Mouse (Mus musculus) kidney, adult 2 months (tissue): ENCODE measurements at regions not wholly inside any gene's neighbourhood (a gene's known extent, or its start where the extent isn't known, plus 50 kb on each side); places are given as distances from the start of the nearest gene placed in this dataset.

Experiments used
- DNase-seq: peaks from one replicate; pipeline ENCODE4 v3.0.0; 2021
- H3K27ac ChIP-seq: fragments of 200-500 bp; 2 replicates; pipeline ENCODE4 v1.5.1; 2012; ENCODE audit warnings: low read depth, low read length, control low read depth, inconsistent platforms; ENCODE audit not compliant: insufficient read depth
- H3K27me3 ChIP-seq: fragments of 200-500 bp; replicated peaks from 2 replicates; pipeline ENCODE4 v1.6.1; 2012; ENCODE audit warnings: mild to moderate bottlenecking, moderate library complexity, low read length, inconsistent platforms; ENCODE audit not compliant: control insufficient read depth, insufficient read depth
- H3K36me3 ChIP-seq: fragments of 200-500 bp; 2 replicates; pipeline ENCODE4 v1.6.1; 2012; ENCODE audit warnings: mild to moderate bottlenecking, moderate library complexity, low read length, inconsistent platforms; ENCODE audit not compliant: control insufficient read depth, insufficient read depth
- H3K4me1 ChIP-seq: fragments of 200-500 bp; 2 replicates; pipeline ENCODE4 v1.6.1; 2011; ENCODE audit warnings: low read length; ENCODE audit not compliant: control insufficient read depth, insufficient read depth
- H3K4me3 ChIP-seq: fragments of 200-500 bp; 2 replicates; pipeline ENCODE4 v1.5.1; 2011; ENCODE audit warnings: mild to moderate bottlenecking, low read depth, low read length, control low read depth; ENCODE audit not compliant: insufficient read depth
- CTCF ChIP-seq: fragments of 200-500 bp; conservative IDR thresholded peaks from 2 replicates; pipeline ENCODE4 v1.5.1; 2011; ENCODE audit warnings: low read depth, mild to moderate bottlenecking, control low read depth, low read length, moderate library complexity, mixed read lengths; ENCODE audit not compliant: insufficient read depth, insufficient read length
- POLR2A ChIP-seq: fragments of 200-500 bp; IDR thresholded peaks from one replicate; pipeline ENCODE4 v1.6.1; 2011; ENCODE audit warnings: low read depth, low read length, control low read depth
- WGBS: fragments of 180-500 bp; shearing (Covaris S2); methylation state at CpG from one replicate; pipeline ENCODE4 v1.1.7; 2018; 5-methylcytosine and 5-hydroxymethylcytosine counted together

- no peak for TF ChIP-seq POLR2A
- no peak for DNase-seq
- WGBS, result 19% methylated on average over 5 of the region's 5 CpGs
- Histone ChIP-seq H3K27me3 (no peaks in the 10 kb centered on the region), H3K36me3 (no peaks in the 10 kb centered on the region), H3K27ac (no peak overlapping the region), H3K4me1 (no peaks in the 10 kb centered on the region), H3K4me3 (no peak overlapping the region)
Measured at GRCm38 (mm10) chr11:112501781-112502180, 280.2 kb upstream of the Sox9 start.

GRCm38 (mm10) chr11:112519076-112519475, 262.9 kb upstream of the Sox9 start:
- no peaks in the 10 kb centered on the region for H3K4me1 ChIP-seq
- H3K36me3 ChIP-seq, result no peaks in the 10 kb centered on the region
- H3K27me3 ChIP-seq, result no peaks in the 10 kb centered on the region
- DNase-seq, result no peak
- no peak overlapping the region for H3K4me3 ChIP-seq
- H3K27ac ChIP-seq, result no peak overlapping the region
- no peak for TF ChIP-seq POLR2A
- TF ChIP-seq CTCF, result no peak
- WGBS, result 80% methylated on average over 8 of the region's 8 CpGs

GRCm38 (mm10) chr11:112524983-112525382, 257.0 kb upstream of the Sox9 start:
- Histone ChIP-seq H3K27ac (no peak overlapping the region), H3K4me3 (no peak overlapping the region), H3K4me1 (no peaks in the 10 kb centered on the region), H3K27me3 (no peaks in the 10 kb centered on the region), H3K36me3 (no peaks in the 10 kb centered on the region)
- TF ChIP-seq POLR2A (no peak), CTCF (no peak)
- DNase-seq, result no peak
- WGBS, result 91% methylated on average over 3 of the region's 3 CpGs

- H3K4me3 ChIP-seq, result no peak overlapping the region
- H3K36me3 ChIP-seq, result no peaks in the 10 kb centered on the region
- no peak overlapping the region for H3K27ac ChIP-seq
- no peak for DNase-seq
- 0 out of 2 replicates have a peak, but pooled peaks cover 1% of the 10 kb centered on the region for H3K27me3 ChIP-seq
- WGBS, result 47% methylated on average over 6 of the region's 6 CpGs
- TF ChIP-seq POLR2A (no peak), CTCF (no peak)
- H3K4me1 ChIP-seq, result no peaks in the 10 kb centered on the region
Measured at GRCm38 (mm10) chr11:112542573-112542972, 239.5 kb upstream of the Sox9 start.

- no peak for DNase-seq
- H3K27me3 ChIP-seq, result 0 out of 2 replicates have a peak, but pooled peaks cover 1% of the 10 kb centered on the region
- no peak overlapping the region for H3K4me3 ChIP-seq
- TF ChIP-seq CTCF (no peak), POLR2A (no peak)
- no peak overlapping the region for H3K27ac ChIP-seq
- no peaks in the 10 kb centered on the region for H3K36me3 ChIP-seq
- H3K4me1 ChIP-seq, result no peaks in the 10 kb centered on the region
- WGBS, result 72% methylated on average over 6 of the region's 6 CpGs
Measured at GRCm38 (mm10) chr11:112543473-112543872, 238.6 kb upstream of the Sox9 start.

- WGBS, result 73% methylated on average over 7 of the region's 7 CpGs
- TF ChIP-seq CTCF (no peak), POLR2A (no peak)
- H3K4me1 ChIP-seq, result no peaks in the 10 kb centered on the region
- H3K27me3 ChIP-seq, result 0 out of 2 replicates have a peak, but pooled peaks cover 1% of the 10 kb centered on the region
- H3K27ac ChIP-seq, result no peak overlapping the region
- no peak overlapping the region for H3K4me3 ChIP-seq
- H3K36me3 ChIP-seq, result no peaks in the 10 kb centered on the region
- DNase-seq, result no peak
Measured at GRCm38 (mm10) chr11:112545231-112546010, 236.6 kb upstream of the Sox9 start.

- 0 out of 2 replicates have a peak, but pooled peaks cover 1% of the 10 kb centered on the region for H3K27me3 ChIP-seq
- DNase-seq, result no peak
Measured at GRCm38 (mm10) chr11:112546162-112546561, 235.9 kb upstream of the Sox9 start.

More at GRCm38 (mm10) chr11:112546162-112546561, 235.9 kb upstream of the Sox9 start:
- TF ChIP-seq CTCF (no peak), POLR2A (no peak)
- H3K4me1 ChIP-seq, result no peaks in the 10 kb centered on the region
- no peak overlapping the region for H3K27ac ChIP-seq
- no peaks in the 10 kb centered on the region for H3K36me3 ChIP-seq
- 49% methylated on average over 5 of the region's 5 CpGs for WGBS
- no peak overlapping the region for H3K4me3 ChIP-seq
